Mouse (Mus musculus): ENCODE results near the gene Padi6.

Gene Padi6

DNA sequence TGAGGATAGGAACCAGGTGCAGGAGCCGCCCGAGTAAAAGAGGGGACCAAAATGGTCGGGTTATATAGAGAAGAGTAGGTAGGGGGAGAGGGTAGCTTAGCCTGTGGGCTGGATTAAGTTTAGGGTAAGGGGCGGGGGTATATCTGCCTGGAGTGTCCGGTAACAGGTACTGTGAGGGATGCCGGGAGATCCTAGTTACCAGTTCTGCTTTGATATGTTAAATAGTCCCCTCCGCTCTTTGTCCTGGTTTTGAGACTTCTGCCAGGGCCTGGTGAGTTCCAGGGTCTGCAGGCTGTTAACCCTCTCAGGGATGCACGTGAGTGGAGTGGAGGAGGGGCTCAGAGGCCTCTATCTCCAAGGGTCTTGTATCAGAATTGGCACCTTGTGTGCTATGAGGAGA lies 38.8 kb downstream of the Padi6 start:
- no peak for DNase-seq

DNA sequence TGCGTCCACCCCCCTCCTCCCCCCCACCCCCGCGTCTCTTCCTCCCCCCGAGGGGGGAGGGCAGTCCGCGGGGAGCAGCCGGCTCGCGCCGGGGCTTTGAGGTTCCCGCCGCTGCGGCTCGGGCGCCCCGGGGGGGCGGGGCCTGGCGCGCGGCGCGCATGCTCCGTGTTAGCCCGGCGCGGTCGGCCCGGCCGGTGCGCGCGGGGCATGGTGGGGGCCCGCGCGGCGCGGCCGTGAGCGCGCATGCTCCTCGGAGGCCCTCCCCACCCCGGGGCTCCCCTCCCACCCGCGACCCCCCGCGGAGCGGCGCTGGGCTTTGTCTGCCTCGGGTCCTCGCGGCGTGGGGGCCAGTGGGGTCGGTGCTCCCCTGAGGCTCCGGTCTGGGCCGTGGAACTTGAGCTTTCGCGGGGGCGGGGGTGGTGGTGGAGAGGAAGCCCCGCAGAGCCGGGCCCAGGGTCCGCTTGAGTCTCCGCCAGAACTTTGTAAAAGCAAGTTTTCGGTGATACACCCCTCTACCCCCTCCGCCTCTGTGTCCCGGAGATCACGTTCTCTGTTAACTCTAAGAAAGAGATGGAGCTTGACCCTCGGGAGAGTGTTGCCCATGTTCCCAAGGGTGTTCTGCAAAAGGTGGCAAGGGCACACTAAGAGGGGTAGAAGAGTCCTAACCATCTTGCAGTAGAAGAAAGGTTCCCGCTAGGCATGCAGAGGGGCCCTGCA lies 39.7 kb downstream of the Padi6 start:
- peak; percentile 92 for DNase-seq

DNA sequence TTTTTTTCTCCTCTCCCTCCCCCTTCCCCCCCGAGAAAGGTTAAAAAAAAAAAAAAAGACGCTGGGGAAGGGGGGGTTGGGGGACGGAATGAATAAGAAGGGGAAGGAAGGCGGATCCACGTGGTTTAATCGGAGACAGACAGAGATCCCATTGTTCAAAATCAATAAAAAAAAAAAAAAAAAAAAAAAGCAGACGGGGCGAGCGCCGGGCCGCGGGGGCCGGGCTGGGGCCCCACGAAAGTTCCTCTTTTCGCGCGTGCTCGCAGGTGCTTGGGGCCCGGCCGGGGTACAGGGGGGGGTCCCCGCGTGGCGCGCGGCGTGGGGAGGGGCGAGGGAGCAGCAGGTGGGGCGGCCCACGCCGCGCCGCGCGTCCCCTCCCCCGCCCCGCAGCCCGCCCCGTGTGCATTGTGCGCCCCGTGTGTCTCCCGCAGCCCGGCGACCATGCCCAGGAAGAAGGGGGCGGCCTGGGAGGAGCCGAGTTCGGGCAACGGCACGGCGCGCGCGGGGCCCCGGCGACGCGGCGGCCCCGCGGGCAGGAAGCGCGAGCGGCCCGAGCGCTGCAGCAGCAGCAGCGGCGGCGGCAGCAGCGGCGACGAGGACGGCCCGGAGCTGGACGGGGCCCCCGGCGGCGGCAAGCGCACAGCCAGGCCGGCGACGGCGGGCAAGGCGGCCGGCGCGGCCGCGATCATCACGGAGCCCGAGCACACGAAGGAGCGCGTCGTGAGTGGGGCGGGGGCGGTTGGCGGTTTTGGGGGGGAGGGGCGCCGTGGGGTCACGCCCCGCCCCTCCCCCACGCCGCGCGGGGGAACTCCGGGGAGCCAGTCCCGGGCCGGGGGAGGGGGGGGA lies 40.5 kb downstream of the Padi6 start:
- peak; percentile 64 for DNase-seq

DNA sequence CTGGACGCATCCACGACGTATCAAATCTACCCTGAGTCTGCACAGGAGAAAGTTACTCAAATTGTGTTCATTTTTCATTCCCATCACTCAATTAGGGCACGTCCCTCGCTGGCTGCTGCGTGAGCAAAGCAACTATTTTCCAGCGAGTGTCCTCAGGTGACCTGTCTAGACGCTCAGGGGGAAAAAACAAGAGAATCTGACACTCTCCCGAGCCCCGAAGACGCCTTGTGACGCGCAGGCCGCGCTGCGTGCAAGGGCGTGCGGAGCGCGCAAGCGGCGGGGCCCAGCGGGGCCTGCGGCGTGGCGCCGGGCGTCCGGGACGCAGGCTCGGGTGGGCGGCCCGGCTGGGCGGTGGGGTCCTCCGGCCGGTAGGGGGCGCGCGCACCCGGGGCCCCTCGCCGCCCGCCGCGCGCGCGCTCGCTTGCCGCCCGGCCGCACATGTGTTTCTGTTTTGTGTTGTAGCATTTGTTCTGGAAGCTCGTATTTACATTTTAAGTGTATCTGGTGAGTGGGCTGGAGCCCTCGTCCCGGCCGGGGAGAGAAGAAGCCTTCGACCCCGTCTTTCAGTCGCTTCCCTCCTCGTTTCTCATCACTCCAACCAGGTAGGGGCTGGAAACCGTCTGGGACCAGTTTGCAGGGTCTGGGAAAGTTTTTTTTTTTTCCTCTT lies 41.3 kb downstream of the Padi6 start:
- peak; percentile 86 for DNase-seq

DNA sequence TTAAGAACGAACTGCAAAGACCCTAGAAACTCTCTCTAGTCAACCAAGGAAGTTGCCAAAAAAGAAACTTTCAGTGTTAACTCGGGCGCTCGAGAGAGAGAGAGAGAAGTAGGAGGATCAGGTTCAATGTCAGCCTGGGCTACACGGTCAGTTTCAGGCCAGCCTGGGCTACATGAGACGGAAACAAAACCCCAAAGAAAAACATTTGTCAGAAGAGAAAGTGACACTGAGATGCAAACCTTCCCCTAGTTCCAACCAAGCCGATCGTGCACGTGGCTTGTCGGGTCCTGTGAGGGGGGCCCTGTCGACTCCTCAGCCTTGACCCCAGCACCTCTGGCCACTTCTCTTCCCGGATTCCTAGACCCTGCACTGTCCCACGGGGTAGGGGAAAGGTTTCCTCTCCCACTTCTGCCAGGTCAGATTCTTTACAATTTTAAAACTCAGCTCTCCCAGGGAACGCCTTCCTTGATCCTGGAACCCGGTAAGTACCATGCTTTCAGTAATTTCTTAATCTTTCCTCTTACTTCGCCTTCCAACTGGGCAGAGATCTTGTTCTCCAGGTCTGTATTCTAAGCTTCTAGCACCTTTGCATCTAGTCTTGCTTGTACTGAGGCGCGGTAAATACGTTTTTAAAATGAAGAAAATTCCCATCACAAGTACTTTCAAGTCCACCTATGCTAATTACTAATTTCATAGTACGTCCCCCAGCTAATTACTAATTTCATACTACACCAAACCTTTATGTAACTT lies 42.0 kb downstream of the Padi6 start, which contains the start of gene Rcc2:
Gene Rcc2 (plus strand): TSS at position 273 of the 750 bp plus-strand sequence.
- DNase-seq: no peak

DNA sequence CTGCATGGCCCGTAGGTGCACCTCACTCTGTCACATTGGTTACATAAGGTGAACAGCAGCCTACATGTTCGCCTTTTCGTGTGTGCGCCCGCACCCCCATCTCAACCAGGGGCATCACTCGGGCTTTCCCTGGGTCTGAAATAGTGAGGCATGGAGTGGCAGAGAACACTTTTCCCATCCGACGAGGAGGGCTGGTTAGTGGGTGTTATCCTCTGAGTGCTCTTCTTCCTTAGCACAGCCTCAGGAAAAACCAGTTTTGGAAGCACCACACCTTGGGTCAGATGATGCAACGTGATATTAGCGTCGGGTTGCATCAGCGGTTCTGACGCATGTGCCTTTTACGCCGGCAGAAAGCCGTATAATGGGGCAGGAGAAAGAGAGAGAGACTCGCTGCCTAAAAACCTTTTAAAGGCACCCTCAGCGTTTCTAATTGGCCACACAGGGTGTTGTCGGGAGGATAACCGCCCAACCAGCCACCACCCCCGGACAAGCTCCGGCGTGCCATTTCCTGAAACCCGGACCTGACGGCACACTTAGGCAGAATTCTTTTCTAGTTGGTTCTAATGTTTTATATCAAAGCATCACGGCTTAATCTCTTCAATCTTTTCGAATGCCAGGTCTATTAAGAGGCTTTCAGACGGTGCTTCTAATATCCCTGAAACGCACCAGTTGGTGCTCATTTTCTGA lies 42.9 kb downstream of the Padi6 start:
- peak; percentile 86 for DNase-seq

DNA sequence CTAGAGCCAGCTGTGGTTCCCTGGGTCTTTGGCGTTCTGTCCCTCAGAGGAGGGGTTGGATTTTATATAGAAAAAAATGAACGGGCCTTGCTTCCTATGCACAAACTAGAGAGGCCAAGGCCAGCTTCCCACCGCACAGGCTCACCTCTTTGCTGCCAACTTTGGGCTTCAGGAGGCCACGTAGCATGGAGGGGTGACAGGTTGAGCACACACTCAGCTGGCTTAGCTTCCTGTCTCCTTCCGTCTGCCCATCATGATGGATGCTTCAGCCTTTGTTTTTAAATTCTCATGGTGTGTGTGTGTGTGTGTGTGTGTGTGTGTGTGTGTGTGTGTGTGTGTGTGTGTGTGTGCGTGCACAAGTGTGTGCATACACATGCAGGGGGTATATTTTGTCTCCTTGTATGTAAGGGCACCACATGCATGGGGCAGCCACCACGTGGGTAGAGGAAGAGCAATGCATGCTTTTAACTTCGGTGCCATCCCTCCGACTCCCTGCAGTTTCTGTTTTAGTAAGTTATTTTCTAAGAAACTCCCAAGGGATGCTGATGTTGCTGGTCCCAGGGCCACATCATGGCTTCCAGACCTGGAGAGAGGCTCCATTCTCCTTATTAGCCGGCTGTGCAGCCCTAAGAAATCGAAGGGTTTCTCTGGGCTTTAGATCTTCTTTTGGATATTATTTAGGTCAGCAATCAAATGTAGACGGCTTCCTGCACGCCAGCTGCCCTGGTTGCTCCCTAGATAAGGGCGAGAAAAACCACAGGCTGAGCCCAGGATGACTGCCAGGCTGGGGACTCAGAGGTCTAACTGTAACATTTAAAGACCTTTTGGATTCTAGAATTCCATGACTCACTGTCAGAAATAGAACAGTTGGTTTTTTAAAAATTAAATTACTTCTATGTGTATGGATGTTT lies 46.5 kb downstream of the Padi6 start:
- DNase-seq: peak; percentile 79

DNA sequence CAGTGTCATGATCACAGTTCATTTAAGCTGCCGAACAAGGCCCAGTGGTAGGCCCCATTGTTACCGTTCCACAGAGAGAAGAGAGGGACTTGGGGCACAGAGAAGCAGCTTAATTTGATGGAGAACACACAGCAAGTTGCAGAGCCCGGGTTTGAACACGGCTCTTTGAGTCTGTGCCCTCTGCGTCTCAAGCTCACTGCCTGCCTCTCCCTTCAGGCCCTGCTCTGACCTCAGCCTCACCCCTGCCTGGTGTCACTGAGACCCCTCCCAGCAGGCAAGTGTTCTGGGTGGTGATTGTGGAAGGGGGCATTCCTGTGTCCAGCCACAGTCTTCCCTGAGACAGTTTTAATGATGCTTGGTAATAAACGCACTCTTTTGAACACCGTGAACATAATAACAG lies 47.3 kb downstream of the Padi6 start:
- DNase-seq: no peak

DNA sequence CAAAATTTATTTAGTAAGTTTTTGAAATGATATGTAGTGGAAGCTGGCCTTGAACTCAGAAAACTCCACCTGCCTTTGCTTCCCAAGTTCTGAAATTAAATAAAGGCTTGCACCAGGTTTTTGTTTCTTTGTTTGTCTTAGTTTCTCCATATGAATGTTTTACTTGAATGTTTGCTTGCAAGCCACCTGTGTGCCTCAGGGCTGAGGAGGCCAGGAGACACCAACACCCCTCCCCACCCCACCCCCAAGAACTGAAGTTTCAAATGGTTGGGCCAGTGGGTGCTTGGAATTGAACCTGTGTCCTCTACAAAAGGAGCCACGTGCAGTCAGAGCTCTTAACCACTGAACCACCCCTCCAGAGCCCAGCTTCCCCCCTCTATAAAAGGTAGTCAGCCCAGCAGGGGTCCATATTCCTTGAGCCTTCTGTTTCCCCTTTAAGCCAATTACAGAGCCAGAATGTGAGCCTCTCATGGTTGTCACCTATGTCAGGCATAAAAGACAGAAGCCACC lies 47.8 kb downstream of the Padi6 start:
- no peak for DNase-seq

DNA sequence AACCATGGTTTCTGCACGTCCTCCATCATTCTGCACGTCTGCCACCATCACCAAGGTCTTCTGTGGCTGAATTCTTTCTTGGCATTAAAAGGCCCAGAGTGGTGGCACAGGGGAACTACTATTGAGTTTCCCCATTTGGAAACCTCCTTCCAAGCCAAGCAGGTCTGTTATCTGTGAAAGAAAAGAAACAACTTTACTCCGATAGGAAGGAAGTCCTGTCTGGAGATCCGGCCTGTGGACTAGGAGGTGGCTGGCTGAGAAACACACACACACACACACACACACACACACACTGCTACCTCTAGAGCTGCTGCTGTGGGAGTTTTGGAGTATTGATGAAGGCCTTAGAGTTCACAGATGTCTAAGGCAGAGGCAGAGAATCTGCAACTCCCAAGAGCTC lies 48.9 kb downstream of the Padi6 start:
- no peak for DNase-seq

DNA sequence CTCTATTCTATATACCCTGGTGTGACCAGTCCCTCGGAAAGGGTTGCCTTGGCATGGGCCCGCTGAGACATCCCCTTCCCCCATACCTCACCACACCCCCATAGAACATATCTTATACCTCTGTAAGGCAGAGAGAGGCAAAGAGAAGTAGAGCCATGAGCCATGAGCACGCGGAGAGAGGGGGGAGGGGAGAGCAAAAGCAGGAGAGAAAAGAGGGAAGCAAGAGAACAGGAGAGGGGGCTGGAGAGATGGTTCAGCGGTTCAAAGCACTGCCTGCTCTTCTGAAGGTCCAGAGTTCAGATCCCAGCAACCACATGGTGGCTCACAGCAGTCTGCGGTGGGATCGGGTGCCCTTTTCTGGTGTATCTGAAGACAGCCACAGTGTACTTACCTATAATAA lies 51.0 kb downstream of the Padi6 start:
- DNase-seq: no peak

DNA sequence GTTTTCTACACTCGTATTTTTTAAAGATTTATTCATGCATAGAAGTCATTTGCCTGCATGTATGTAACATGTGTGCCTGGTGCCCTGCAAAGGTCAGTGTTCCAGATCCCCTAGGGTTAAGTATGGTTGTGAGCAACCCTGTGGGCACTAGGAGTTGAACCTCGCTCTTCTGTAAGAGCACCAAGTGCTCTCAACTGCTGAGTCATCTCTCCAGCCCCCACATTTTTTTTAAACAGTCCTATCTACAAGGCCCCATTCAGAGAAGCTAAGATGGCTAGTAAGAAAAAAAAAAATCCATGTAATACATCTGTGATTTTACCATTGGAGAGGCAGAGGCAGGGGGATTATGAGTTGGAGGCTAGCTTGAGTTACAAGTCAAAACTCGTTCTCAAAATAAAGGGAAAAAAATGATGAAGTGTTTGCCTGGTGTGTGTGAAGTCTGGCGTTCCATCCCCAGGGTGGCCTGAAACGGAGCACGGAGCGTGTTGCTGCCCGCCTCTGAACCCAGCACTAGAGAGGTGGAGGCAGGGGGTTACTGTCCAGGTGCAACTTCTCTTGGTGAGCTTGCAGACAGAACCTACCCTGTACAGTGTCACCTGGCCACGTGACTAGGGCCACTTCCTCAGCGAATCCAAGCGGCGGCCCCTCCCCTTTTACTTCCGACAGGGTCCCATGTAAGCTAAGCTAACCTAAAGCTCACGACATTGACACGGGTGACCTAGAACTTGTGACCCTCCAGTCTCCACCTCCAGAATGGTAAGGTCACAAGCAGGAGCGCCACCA lies 52.4 kb downstream of the Padi6 start:
- DNase-seq: peak; percentile 56

DNA sequence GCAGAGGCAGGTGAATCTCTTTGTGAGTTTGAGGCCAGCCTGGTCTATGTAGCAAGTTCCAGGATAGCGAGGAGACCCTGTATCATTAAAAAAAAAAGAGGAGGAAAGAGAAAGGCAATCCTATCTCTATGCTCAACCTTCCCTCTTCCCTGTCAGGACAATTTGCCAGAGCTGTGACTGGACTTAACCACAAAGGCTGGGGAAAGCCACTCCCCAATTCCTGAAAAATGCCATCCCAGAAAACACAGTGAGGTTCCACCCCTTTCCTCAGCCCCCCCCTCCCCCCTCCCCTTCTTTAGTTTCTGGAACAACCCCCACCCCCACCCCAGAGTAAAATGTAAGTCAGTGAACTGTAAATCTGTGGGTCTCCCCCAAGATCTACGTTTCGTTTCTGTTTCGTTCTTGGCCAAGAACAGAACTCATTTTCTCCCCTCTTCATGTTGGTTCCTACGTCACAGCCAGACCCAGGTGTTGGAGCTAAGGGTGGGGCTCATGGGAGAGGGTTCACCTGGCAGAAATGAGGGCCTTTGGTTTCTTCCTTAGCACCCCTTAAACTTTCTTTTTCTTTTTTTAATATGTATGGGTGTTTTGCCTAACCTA lies 53.5 kb downstream of the Padi6 start:
- no peak for DNase-seq

DNA sequence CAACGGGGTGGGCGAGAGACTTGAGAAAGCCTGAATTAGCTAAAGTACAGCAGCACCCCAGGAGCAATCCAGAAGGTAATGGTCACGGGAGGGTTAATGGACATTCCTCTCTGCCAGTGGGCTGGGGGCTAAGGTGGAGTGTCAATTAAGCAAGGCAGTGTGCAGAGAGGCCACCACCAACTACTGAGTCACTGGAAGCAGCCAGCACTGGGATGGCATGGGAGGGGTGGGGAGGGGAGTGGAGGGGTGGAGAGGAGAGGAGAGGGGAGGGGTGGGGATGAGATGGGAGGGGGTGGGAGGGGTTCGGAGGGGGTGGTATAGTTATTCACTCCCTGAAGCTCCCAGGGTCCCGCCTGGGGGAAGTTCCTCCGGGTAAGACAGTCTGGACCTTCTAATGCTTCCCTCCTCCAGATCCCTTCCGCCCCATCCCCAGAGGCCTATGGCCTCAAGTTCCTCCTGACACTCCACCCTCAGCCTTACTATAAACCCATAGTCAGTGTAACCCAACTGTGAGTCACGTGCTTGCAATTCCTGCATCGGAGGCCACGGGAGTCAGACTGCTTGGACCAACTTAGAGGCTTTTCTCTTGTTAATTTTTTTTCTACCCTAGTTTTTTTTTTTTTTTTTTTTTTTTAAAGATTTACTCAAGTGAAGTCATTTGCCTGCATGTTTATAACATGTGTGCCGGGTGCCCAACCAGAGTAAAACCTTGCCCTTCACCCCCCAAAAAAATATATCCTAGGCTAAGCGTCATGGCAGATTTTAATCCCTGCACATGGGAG lies 54.2 kb downstream of the Padi6 start:
- DNase-seq: peak; percentile 54

DNA sequence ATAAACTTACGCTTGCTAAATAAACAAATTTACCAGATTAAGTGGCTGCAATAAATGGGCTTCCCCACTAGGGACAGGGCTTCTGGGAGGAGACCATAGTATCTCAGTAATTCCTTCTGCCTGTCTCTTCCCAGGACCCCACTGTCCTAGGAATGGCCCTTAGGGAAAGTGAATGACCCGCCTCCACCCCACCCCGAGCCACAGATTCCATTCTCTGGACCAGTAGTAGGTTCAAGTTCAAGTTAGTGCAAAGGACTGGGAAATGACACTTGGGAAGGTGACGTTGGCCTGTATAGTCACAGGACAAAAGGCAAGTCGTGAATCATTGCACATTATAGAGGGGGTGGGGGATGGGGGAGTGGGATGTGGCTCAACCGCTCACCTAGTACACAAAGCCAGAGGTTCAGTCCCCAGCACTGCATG lies 57.6 kb downstream of the Padi6 start:
- no peak for DNase-seq

DNA sequence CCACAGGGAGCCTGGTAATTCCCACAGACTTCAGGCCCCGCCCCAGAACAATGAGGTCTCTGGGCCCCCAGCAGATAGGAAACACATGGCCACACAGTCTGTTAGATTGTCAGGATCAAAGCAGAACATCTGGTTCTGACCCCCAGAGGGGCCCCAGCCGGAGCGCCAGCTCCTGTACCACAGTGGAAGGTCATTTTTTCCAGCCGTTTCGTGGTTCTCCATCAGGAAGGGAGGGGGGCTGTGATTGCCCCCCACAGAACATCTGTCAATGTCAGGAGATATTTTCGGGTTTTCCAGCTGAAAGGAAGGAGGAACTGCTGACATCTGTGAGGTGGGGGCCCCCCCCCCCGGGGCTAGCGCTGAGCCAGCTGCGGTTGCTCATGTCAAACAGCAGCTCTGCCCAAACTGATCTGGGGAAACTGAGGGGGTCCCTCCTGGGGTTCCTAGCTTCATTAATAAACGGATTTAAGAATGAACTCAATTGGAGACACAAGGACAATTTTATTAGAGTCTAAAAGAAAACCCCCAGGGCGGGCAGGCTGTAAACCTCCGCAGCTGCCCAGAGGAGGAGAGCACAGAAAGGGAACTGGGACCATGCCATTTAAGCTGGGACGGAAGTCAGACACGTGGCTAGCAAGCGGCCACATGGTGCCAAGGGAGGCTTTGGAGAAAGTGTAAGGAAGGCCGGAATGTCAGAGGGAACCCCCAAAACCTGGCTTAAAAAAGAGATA lies 58.1 kb downstream of the Padi6 start:
- peak; percentile 88 for DNase-seq

DNA sequence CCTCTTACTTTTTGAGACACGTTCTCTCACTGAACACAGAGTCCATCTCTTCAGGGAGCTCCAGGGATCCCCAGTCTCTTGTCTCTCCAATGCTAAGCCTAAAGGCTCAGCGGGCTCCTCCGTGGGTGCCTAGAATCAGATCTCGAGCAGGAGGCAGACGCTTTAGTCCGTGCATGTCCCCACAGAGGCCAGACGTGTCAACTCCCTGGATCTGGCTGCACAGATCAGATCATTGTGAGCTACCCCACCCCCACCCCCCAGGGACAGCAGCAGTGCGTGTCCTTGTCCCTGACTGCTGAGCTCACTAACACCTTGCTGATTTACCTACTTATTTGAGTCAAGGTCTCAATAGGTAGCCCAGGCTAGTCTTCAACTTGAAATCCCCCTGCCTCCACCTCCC lies 58.8 kb downstream of the Padi6 start:
- peak; percentile 82 for DNase-seq

Data from liver (tissue).